Mouse (Mus musculus) ES-E14 (cell line): Measurements from ENCODE around the gene Npdc1. TPM values are rescaled to one million over a fixed set of nuclear protein-coding genes. Genes with fewer than 3 reads are reported as not detected.
A peak's percentile ranks its signal among the peaks of the same experiment; 100 is the strongest.

Source experiments
- DNase-seq: peaks from one replicate; pipeline ENCODE4 v3.0.0-alpha.2; 2013; ENCODE audit warnings: low read depth, low spot score
- H3K27ac ChIP-seq: 2 replicates; pipeline ENCODE4 v1.5.1; 2012; ENCODE audit warnings: low read depth, mild to moderate bottlenecking, low read length, moderate library complexity, mixed read lengths; ENCODE audit not compliant: poor library complexity, insufficient read depth, severe bottlenecking
- H3K36me3 ChIP-seq: 2 replicates; pipeline ENCODE4 v1.6.1; 2012; ENCODE audit warnings: mild to moderate bottlenecking, low read length, moderate library complexity, mixed read lengths; ENCODE audit not compliant: control insufficient read depth, poor library complexity, insufficient read depth, severe bottlenecking
- H3K4me1 ChIP-seq, 2 experiments: fragments of 150-350 bp in 1 of 2; sonication (generic) in 1 of 2; 2 replicates each; pipeline ENCODE4 v1.6.1; 2012; ENCODE audit warnings: low read length in 2 of 2, mild to moderate bottlenecking in 1 of 2, mixed read lengths in 1 of 2; ENCODE audit not compliant: control insufficient read depth in 2 of 2, insufficient read depth in 2 of 2, poor library complexity in 1 of 2
- H3K4me3 ChIP-seq, 2 experiments: fragments of 150-350 bp in 1 of 2; sonication (generic) in 1 of 2; 2 replicates each; pipeline ENCODE4 v1.5.1; 2012; ENCODE audit warnings: low read length in 2 of 2, low read depth in 1 of 2, mild to moderate bottlenecking in 1 of 2, mixed read lengths in 1 of 2; ENCODE audit not compliant: insufficient read depth in 1 of 2, poor library complexity in 1 of 2, severe bottlenecking in 1 of 2
- H3K9ac ChIP-seq: 2 replicates; pipeline ENCODE4 v1.6.1; 2012; ENCODE audit warnings: low read depth, mild to moderate bottlenecking, low read length, mixed read lengths; ENCODE audit not compliant: poor library complexity, insufficient read depth, severe bottlenecking
- H3K9me3 ChIP-seq: fragments of 150-350 bp; sonication (generic); 2 replicates; pipeline ENCODE4 v1.6.1; 2012; ENCODE audit warnings: low read depth, mild to moderate bottlenecking, low read length; ENCODE audit not compliant: control insufficient read depth, insufficient read depth
- CHD2 ChIP-seq: IDR thresholded peaks from 2 replicates; pipeline ENCODE4 v1.6.1; 2014; ENCODE audit warnings: mild to moderate bottlenecking, low read depth, low read length, inconsistent platforms
- HCFC1 ChIP-seq: IDR thresholded peaks from 2 replicates; pipeline ENCODE4 v1.6.1; 2012; ENCODE audit warnings: low read length, inconsistent platforms, borderline replicate concordance; ENCODE audit not compliant: insufficient read depth
- MAFK ChIP-seq: IDR thresholded peaks from 2 replicates; pipeline ENCODE4 v1.6.1; 2014; ENCODE audit warnings: mild to moderate bottlenecking, low read depth, low read length, inconsistent platforms; ENCODE audit not compliant: insufficient read depth
- ZC3H11A ChIP-seq: IDR thresholded peaks from 2 replicates; pipeline ENCODE4 v1.6.1; 2012; ENCODE audit warnings: low read depth, mild to moderate bottlenecking, inconsistent platforms, low read length, borderline replicate concordance
- ZNF384 ChIP-seq: IDR thresholded peaks from 2 replicates; pipeline ENCODE4 v1.6.1; 2012; ENCODE audit warnings: low read depth, low read length, inconsistent platforms
- in situ Hi-C, 2 experiments: fragments of 600-800 bp; cut with MboI; formaldehyde crosslinking; loops; one replicate each; pipeline ENCODE4 v1.15.1; 2025; ENCODE audit warnings: low sequenced_read_pairs in 2 of 2, inconsistent platforms in 1 of 2; ENCODE audit not compliant: unreplicated experiment in 2 of 2
- total RNA-seq: library from RNA; depleted of rRNA; stranded (reverse); fragments of 300-350 nt; gene quantifications from 2 replicates; pipeline ENCODE4 v1.2.3, GENCODE M21; 2012

Gene Npdc1
- total RNA-seq, 1 experiment, result 28.3 TPM

DNA sequence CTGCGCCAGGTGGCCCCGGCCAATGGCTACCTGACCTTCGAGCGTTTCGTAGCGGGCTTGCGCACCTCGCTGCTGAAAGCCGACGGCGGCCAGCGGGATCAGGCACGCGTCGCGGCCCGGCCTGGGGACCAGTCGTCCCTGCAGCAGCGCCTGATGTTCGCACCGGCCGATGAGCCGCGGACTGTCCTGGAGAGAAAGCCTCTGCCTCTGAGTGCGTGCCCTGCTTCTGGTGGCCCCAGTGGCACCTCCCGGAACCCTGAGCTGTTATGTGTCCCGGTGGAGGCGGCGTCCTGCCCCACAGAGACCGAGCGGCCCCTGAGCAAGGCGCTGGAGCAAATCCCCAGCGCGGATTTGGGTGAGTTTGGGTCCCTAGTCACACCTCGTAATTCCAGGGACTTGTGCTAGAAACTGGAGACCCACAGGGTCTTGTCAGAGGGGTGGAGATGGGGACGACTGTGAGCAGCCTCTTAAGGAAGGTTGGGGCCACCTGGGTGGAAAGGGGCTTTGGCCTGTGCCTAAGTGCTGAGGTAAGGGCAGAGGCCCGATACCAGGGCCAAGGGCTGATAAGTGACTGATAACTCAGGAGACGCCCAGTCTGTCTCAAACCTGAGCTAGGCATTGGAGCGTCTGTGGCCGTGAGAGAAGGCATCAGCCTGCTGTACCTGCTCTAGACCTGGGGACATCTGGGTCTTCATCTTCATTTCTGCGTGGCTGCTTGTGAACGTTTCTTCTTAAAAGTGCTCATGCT is 26.3 kb upstream of the Npdc1 start:
- in situ Hi-C loops, result no loop called here
- TF ChIP-seq ZC3H11A, result no peak
- TF ChIP-seq HCFC1, result no peak
- no peak for TF ChIP-seq CHD2
- no peak for TF ChIP-seq MAFK
- TF ChIP-seq ZNF384, result no peak
- Histone ChIP-seq H3K4me1 (peaks cover 0 to 4% of the 10 kb centered on the region in 2 experiments; a peak in 1 of 4 replicates), H3K36me3 (peaks cover 33% of the 10 kb centered on the region), H3K4me3 (peak overlapping the region; percentile 70 to 78), H3K27ac (no peak overlapping the region), H3K9me3 (no peaks in the 10 kb centered on the region), H3K9ac (peak overlapping the region; percentile 78)
- DNase-seq, result no peak

- no peak for DNase-seq
- Histone ChIP-seq H3K9ac (no peak overlapping the region), H3K36me3 (peaks cover 38% of the 10 kb centered on the region), H3K27ac (no peak overlapping the region), H3K4me3 (peak overlapping the region; percentile 70 to 78), H3K4me1 (peaks cover 0 to 4% of the 10 kb centered on the region in 2 experiments; a peak in 1 of 4 replicates), H3K9me3 (no peaks in the 10 kb centered on the region)
- in situ Hi-C loops, result no loop called here
- no peak for TF ChIP-seq ZC3H11A
- no peak for TF ChIP-seq ZNF384
- no peak for TF ChIP-seq CHD2
Measured at GRCm38 (mm10) chr2:25373431-25373830, 25.7 kb upstream of the Npdc1 start.

DNA sequence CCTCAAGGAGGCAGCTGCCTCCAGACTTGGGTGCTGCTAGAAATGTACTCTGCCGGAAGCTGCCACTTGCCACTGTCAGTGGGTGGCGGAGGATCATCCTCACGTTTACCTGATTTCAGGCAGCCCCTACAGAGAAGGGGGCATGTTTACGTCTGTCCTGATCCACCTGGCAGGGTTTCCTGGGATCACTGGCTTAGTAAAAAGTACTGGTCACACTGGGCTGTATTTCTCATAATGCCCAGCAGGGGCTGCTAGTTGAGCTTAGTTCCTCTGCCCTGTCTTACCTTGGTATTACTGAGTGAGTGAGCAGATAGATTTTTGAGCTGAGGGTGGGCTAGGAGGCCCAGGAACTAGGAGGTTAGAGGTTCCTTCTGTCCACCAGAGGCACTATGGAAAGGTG is 22.6 kb upstream of the Npdc1 start:
- no peak overlapping the region for H3K4me3 ChIP-seq
- peaks cover 0 to 12% of the 10 kb centered on the region in 2 experiments; a peak in 2 of 4 replicates for H3K4me1 ChIP-seq
- TF ChIP-seq ZC3H11A (no peak), MAFK (no peak), HCFC1 (no peak), CHD2 (no peak), ZNF384 (no peak)
- in situ Hi-C loops, result no loop called here
- H3K9me3 ChIP-seq, result no peaks in the 10 kb centered on the region
- peaks cover 41% of the 10 kb centered on the region for H3K36me3 ChIP-seq
- H3K9ac ChIP-seq, result no peak overlapping the region
- no peak for DNase-seq
- no peak overlapping the region for H3K27ac ChIP-seq

GRCm38 (mm10) chr2:25384492-25384891 is 14.7 kb upstream of the Npdc1 start:
- H3K4me3 ChIP-seq, result no peak overlapping the region
- H3K27ac ChIP-seq, result no peak overlapping the region
- no peaks in the 10 kb centered on the region for H3K36me3 ChIP-seq
- in situ Hi-C loops, result no loop called here
- peaks cover 0 to 15% of the 10 kb centered on the region in 2 experiments; a peak in 2 of 4 replicates for H3K4me1 ChIP-seq
- no peak for DNase-seq
- H3K9me3 ChIP-seq, result no peaks in the 10 kb centered on the region
- H3K9ac ChIP-seq, result no peak overlapping the region
- TF ChIP-seq CHD2 (no peak), ZC3H11A (no peak), ZNF384 (no peak), HCFC1 (no peak), MAFK (no peak)
